Mouse (Mus musculus) lung, postnatal 0 days (tissue): ENCODE measurements at regions not wholly inside any gene's neighbourhood (a gene's known extent, or its start where the extent isn't known, plus 50 kb on each side); places are given as distances from the start of the nearest gene placed in this dataset.

Experiments used
- CTCF ChIP-seq: IDR thresholded peaks from 2 replicates; pipeline ENCODE4 v1.5.1; 2016; ENCODE audit warnings: antibody characterized with exemption, mild to moderate bottlenecking
- EP300 ChIP-seq: IDR thresholded peaks from 2 replicates; pipeline ENCODE4 v1.6.1; 2016; ENCODE audit warnings: antibody characterized with exemption, mild to moderate bottlenecking, control low read depth

DNA sequence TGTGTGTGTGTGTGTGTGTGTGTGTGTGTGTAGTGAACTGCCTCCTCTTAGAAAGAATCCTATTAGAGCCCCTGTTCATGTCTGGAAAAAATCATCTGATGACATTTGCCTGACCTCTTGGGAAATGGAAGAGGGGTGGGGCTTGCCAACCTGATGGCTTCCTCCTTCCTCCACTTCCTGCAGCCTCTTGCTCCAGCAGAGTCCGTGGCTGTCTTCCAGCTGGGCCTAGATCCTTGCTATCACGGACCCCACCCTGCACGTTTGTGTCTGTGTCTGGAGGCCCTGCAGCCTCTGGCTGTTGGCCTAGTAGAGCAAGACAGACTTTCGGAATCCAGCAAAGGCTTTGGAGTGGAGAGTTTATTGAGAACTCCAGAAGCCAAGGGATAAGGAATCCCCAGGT is 273.2 kb downstream of the 1500009L16Rik start:
- TF ChIP-seq CTCF, result no peak
- no peak for TF ChIP-seq EP300
